Mouse (Mus musculus) spleen, postnatal 14 days (tissue): ENCODE measurements around the gene Vmn1r14.
"Not testable (repeated sequence)": the region's sequence is repeated elsewhere in the genome, so short reads cannot be mapped to it uniquely, and the experiment has no call there.

ENCODE experiments used
- DNase-seq, 2 experiments: peaks; one replicate each; pipeline ENCODE4 v3.0.0; 2021 to 2022; ENCODE audit warnings: low spot score in 2 of 2

Gene Vmn1r14

GRCm38 (mm10) chr6:57231386-57231785 is at the start of gene Vmn1r14:
Gene Vmn1r14 (plus strand): TSS chr6:57231686.
- DNase-seq: no peak

- not testable (repeated sequence) for DNase-seq
These were observed 41.5 kb upstream of the Vmn1r14 start for GRCm38 (mm10) chr6:57190016-57190415.

GRCm38 (mm10) chr6:57202990-57203389 is 28.5 kb upstream of the Vmn1r14 start, which contains the start of gene Vmn1r13:
Gene Vmn1r13 (plus strand): TSS chr6:57203290.
- not testable (repeated sequence) for DNase-seq

- no peak for DNase-seq
These were observed 26.2 kb downstream of the Vmn1r14 start, which contains the start of gene Vmn1r15 for GRCm38 (mm10) chr6:57257652-57258051. Gene Vmn1r15 (plus strand): TSS chr6:57257952.

- DNase-seq: no peak
These were observed 29.5 kb downstream of the Vmn1r14 start for GRCm38 (mm10) chr6:57260990-57261389.

GRCm38 (mm10) chr6:57271881-57272280 is 40.4 kb downstream of the Vmn1r14 start:
- no peak for DNase-seq

- DNase-seq: no peak
These were observed 41.0 kb downstream of the Vmn1r14 start for GRCm38 (mm10) chr6:57272517-57272916.

- DNase-seq: no peak
These were observed 47.5 kb downstream of the Vmn1r14 start for GRCm38 (mm10) chr6:57278952-57279351.
